Comparison of ENCODE assay signal across 8 mouse cellular contexts in the genomic region with DNA sequence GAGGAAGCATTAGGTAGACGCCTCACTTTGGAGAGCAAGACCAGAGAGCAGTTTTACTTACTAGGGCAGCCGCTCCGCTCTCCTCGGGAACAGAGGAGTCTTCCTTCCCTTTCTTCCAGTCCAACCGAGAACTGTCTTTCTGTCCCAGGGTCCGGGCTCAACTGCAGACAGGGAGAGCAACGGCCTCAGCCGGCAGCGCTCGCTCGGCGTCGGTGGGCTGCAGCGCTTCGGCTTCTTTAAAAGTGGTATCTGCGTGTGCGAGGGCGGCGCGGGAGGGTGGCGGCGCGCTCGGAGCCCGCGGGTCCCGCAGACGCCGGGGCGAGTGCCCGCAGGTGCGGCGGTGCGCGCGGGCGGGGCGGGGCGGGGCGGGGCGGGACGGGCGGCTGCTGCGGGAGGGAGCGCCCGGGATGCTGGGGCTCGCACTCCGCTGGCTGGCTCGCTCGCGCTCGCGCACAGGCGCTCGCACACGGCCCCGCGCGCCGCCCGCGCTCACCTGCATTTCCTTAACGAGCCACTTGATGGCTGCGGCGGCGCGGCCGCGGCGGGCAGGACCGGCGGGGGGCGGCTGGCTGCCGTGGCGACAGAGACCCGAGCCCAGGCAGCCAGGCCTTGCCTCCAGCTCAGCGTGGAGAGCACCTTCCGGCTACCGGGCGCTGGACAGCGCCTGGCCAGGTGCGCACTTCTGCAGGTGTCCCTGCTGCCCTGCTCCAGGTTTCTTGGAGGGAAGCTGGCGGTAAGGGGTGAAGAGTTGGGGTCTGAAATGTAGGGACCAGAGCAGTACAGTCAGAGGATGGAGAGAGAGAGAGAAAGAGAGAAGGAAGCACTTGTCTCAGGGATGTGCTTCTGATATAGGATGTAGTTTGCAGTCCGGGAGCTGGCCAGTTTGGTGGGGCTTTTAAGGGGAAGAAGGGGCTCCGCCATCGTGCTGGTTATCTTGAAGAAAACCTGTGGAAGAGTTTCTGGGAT. TPM values are rescaled to one million over a fixed set of nuclear protein-coding genes. Genes with fewer than 3 reads are reported as not detected.
DNase-seq lines count a peak whose midpoint lies in the region; ATAC-seq and TF ChIP-seq lines count a peak whose summit lies in the region.

A gene (minus strand): TSS at position 433 of the 966 bp plus-strand sequence.

- H3K9ac ChIP-seq in liver, embryonic 16.5 days (ENCODE audit: low read depth, low read length): no peak within 1 kb of the TSS

- H3K4me2 ChIP-seq in liver, embryonic 16.5 days (ENCODE audit: low read depth, low read length): peak within 1 kb of the TSS; percentile 58

- peaks cover 25% of the 10 kb centered on the region for H3K27me3 ChIP-seq in megakaryocyte, embryonic 14.5 days (replicated peaks)
- peaks cover 15% of the 10 kb centered on the region for H3K27me3 ChIP-seq in liver, embryonic 16.5 days (ENCODE audit: control insufficient read depth, insufficient read depth, low read depth, low read length)
- peaks cover 8% of the 10 kb centered on the region; the same call in 1 of the 2 replicates for H3K27me3 ChIP-seq in small intestine, adult 2 months (ENCODE audit: control insufficient read depth, insufficient read depth, low read length)

- TF ChIP-seq CTCF in layer of hippocampus, adult 2 months (conservative IDR thresholded peaks at IDR 0.05): peak; percentile 71
- TF ChIP-seq CTCF in small intestine, adult 2 months (IDR thresholded peaks at IDR 0.05; ENCODE audit: extremely low read depth, insufficient read length, insufficient replicate concordance, low read depth, low read length): no peak

- peak within 1 kb of the TSS; percentile 94 for H3K27ac ChIP-seq in layer of hippocampus, adult 2 months
- H3K27ac ChIP-seq in liver, embryonic 16.5 days (ENCODE audit: low read length): no peak within 1 kb of the TSS
- H3K27ac ChIP-seq in small intestine, adult 2 months (ENCODE audit: insufficient read depth, low read depth, low read length): no peak within 1 kb of the TSS

- no peak for TF ChIP-seq POLR2A in small intestine, adult 2 months (IDR thresholded peaks at IDR 0.05; ENCODE audit: low read depth, low read length)

- WGBS in liver, embryonic 16.5 days (ENCODE audit: insufficient replicate concordance): 2% methylated on average over 57 of the region's 86 CpGs
- WGBS in small intestine, adult 2 months: 3% methylated on average over 86 of the region's 86 CpGs

- peak; percentile 68 to 80 for DNase-seq in cerebellum, postnatal 25 days
- peak; percentile 30 to 33 for DNase-seq in frontal cortex, postnatal 25 days (ENCODE audit: low spot score in 2 of 2)
- peak; percentile 55 to 63 for DNase-seq in layer of hippocampus, adult 2 months (ENCODE audit: low spot score in 2 of 2)

- peak within 1 kb of the TSS; percentile 75 for H3K4me3 ChIP-seq in megakaryocyte, embryonic 14.5 days (replicated peaks)
- peak within 1 kb of the TSS; percentile 65 for H3K4me3 ChIP-seq in layer of hippocampus, adult 2 months
- H3K4me3 ChIP-seq in liver, embryonic 16.5 days (ENCODE audit: low read depth, low read length): peak within 1 kb of the TSS; percentile 26
- H3K4me3 ChIP-seq in small intestine, adult 2 months (ENCODE audit: low read depth, low read length): peak within 1 kb of the TSS; percentile 30

- no peaks in the 10 kb centered on the region for H3K9me3 ChIP-seq in megakaryocyte, embryonic 14.5 days
- no peaks in the 10 kb centered on the region for H3K9me3 ChIP-seq in liver, embryonic 16.5 days (replicated peaks; ENCODE audit: control insufficient read depth, low read length)

- peaks cover 6% of the 10 kb centered on the region for H3K4me1 ChIP-seq in megakaryocyte, embryonic 14.5 days
- H3K4me1 ChIP-seq in liver, embryonic 16.5 days (ENCODE audit: control insufficient read depth, low read depth, low read length): no peaks in the 10 kb centered on the region
- peaks cover 3% of the 10 kb centered on the region; the same call in 1 of the 2 replicates for H3K4me1 ChIP-seq in small intestine, adult 2 months (ENCODE audit: control insufficient read depth, insufficient read depth, insufficient read length, low read length)

- no peak for ATAC-seq in megakaryocyte, adult 5-6 weeks (ENCODE audit: poor library complexity, severe bottlenecking)
- ATAC-seq in liver, embryonic 16.5 days (ENCODE audit: low read depth): no peak
- no peak for ATAC-seq in megakaryocyte-erythroid progenitor cell, adult 5-6 weeks (replicated peaks; ENCODE audit: low FRiP score, low TSS enrichment, poor library complexity, severe bottlenecking)

- no peaks in the 10 kb centered on the region for H3K36me3 ChIP-seq in megakaryocyte, embryonic 14.5 days (replicated peaks; ENCODE audit: low read length)
- no peaks in the 10 kb centered on the region for H3K36me3 ChIP-seq in liver, embryonic 16.5 days (ENCODE audit: control insufficient read depth, insufficient read depth)
- H3K36me3 ChIP-seq in small intestine, adult 2 months (ENCODE audit: control insufficient read depth, insufficient read depth, low read length): no peaks in the 10 kb centered on the region

RNA-seq across cellular contexts. Expression of the gene that starts here (rescaled TPM):
- not detected in 2 replicates for polyA plus RNA-seq in megakaryocyte, embryonic 14.5 days (2012; ENCODE audit: insufficient read depth, low replicate concordance)
- total RNA-seq in megakaryocyte, adult 5-6 weeks (2015): 0.04 and 0.23 TPM in 2 replicates
- total RNA-seq in megakaryocyte, adult 5-6 weeks (2017): 0.08 and 0.29 TPM in 2 replicates
- 100 to 1,000 TPM; 153 to 172 TPM for total RNA-seq in layer of hippocampus, adult 2 months (2021)
- polyA plus RNA-seq in liver, embryonic 16.5 days (2015; fragmentation: Nextera tagmentation; extraction: Ambion mirVana): 5.5 and 6.3 TPM in 2 replicates
- polyA plus RNA-seq in small intestine, adult 2 months (2012; rRNA removed): 0.66 and 1.5 TPM in 2 replicates
- not detected in 2 replicates for total RNA-seq in megakaryocyte-erythroid progenitor cell, adult 5-6 weeks (2014; fragmentation: Nextera tagmentation)
- 0.04 TPM in 1 of 2 replicates, not detected in the other for total RNA-seq in megakaryocyte-erythroid progenitor cell, adult 5-6 weeks (2017)

Comparison
In these comparisons a context has a peak if more than half of its experiments do, and no peak if none do; other contexts are left out.
1. RNA of the gene that starts here (total RNA-seq): 153 to 172 TPM in layer of hippocampus, adult 2 months; 0.04 to 0.29 TPM in megakaryocyte, adult 5-6 weeks and 0.04 TPM in megakaryocyte-erythroid progenitor cell, adult 5-6 weeks; every median in the first group is over 100 times any median in the second.
2. Peak in every context shown above with its lines, with median percentiles within 50 percentile points of each other: H3K4me3 ChIP-seq and DNase-seq.